Mouse (Mus musculus): ENCODE measurements around the gene Chl1. TPM values are rescaled to one million over a fixed set of nuclear protein-coding genes. Genes with fewer than 3 reads are reported as not detected.

Gene Chl1
- polyA plus RNA-seq, 1 experiment from 2014 or later = 1.8 TPM

DNA sequence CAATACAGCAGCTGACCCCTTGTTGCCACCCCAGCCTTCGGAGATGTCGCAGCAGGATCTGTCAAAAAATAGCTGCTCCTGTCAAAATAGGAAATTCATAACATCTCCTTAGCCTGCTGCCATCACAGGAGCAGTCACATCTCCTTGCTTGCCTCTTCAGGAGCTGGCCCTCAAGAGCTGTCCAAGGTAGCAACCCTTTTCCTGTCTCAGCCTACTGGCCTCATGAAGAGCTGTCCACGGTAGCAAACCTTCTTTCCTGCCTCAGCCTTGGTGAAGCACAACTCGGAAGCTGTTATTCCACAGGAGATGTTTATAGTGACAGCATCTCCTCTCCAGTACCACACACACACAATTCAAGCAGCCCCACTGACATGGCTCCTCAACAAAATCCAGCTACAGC lies 243.5 kb downstream of the Chl1 start:
- Histone ChIP-seq H3K4me2 (replicated peaks) (no peak overlapping the region), H3K4me1 (no peaks in the 10 kb centered on the region), H3K4me3 (no peak overlapping the region), H3K27ac (no peak overlapping the region), H3K27me3 (no peaks in the 10 kb centered on the region), H3K36me3 (no peaks in the 10 kb centered on the region), H3K9ac (no peak overlapping the region), H3K9me3 (no peaks in the 10 kb centered on the region)
- no peak for ATAC-seq (ENCODE audit: low FRiP score, low read depth)
- 64% methylated on average over 4 of the region's 4 CpGs for whole genome bisulfite sequencing

- Histone ChIP-seq H3K27ac (no peak overlapping the region), H3K27me3 (no peaks in the 10 kb centered on the region), H3K9me3 (0 out of 2 replicates have a peak, but pooled peaks cover 11% of the 10 kb centered on the region), H3K4me3 (no peak overlapping the region), H3K36me3 (no peaks in the 10 kb centered on the region), H3K9ac (no peak overlapping the region), H3K4me2 (replicated peaks) (no peak overlapping the region), H3K4me1 (no peaks in the 10 kb centered on the region)
- ATAC-seq (ENCODE audit: low FRiP score, low read depth) = no peak
- WGBS = 77% methylated on average over 3 of the region's 3 CpGs
Measured at GRCm38 (mm10) chr6:103766830-103767229, 256.4 kb downstream of the Chl1 start.

DNA sequence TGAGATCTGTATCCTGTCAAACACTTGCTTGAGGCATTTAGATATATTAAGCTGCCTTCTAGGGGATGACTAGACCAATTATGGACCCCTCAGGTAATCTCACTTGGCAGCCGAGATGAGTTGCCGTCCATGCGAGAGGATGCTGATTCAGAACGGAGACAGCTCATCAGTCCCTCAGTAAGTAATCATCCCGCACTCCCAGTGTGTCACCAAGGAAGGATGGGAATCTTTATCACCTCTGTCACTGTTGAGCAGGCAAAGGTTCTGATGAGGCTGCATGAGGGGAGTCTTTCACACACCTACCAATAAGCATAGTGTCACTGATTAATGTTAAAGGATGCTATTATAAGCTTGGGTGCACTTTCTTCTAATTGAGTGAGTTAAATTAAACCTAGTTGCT lies 270.7 kb downstream of the Chl1 start:
- Histone ChIP-seq H3K36me3 (no peaks in the 10 kb centered on the region), H3K27ac (no peak overlapping the region), H3K27me3 (no peaks in the 10 kb centered on the region), H3K9ac (no peak overlapping the region), H3K4me2 (replicated peaks) (no peak overlapping the region), H3K4me3 (no peak overlapping the region), H3K9me3 (no peaks in the 10 kb centered on the region), H3K4me1 (no peaks in the 10 kb centered on the region)
- ATAC-seq (ENCODE audit: low FRiP score, low read depth) = no peak
- 77% methylated on average over 5 of the region's 5 CpGs for WGBS

DNA sequence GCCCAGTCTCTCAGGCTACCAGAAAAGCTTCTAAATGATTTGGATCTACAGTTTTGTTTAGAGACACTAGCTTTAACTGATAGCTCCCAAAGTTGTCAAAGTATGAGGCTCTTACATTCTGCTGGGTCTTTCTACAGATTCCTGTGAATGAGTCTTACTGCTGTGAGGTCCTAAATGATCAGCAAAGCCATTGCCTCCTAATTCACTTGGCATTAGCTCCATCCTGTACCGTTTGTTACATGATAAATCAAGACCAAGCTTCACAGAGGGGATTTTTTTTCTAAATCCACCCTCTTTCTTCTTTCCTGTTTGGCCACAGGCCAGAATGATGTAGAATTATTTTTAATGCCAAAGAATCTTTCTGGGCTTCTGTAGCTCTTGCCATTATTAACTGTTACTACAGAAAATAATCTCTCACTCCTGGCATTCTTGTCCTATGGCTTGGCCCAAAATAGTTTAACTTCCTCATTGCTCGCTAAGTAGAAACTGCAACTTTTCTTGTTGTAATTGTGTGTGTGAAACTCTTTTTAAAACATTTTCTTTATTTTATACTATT lies 280.8 kb downstream of the Chl1 start:
- Histone ChIP-seq H3K36me3 (no peaks in the 10 kb centered on the region), H3K4me2 (replicated peaks) (no peak overlapping the region), H3K9ac (no peak overlapping the region), H3K9me3 (no peaks in the 10 kb centered on the region), H3K4me1 (no peaks in the 10 kb centered on the region), H3K4me3 (no peak overlapping the region), H3K27ac (no peak overlapping the region), H3K27me3 (no peaks in the 10 kb centered on the region)
- 68% methylated on average over 2 of the region's 2 CpGs for WGBS
- no peak for ATAC-seq (ENCODE audit: low FRiP score, low read depth)

- Histone ChIP-seq H3K27me3 (no peaks in the 10 kb centered on the region), H3K4me3 (no peak overlapping the region), H3K36me3 (no peaks in the 10 kb centered on the region), H3K4me1 (no peaks in the 10 kb centered on the region), H3K4me2 (replicated peaks) (no peak overlapping the region), H3K27ac (no peak overlapping the region), H3K9ac (no peak overlapping the region), H3K9me3 (no peaks in the 10 kb centered on the region)
- WGBS = 93% methylated on average over 1 of the region's 1 CpGs
- ATAC-seq (ENCODE audit: low FRiP score, low read depth) = no peak
Measured at GRCm38 (mm10) chr6:103795241-103795640, 284.9 kb downstream of the Chl1 start.

Measured in limb, embryonic 13.5 days (tissue).